Mouse (Mus musculus): ENCODE measurements around the gene Noct.
A peak's percentile ranks its signal among the peaks of the same experiment; 100 is the strongest.

Noct gene

GRCm38 (mm10) chr3:51230886-51231285 lies 6.6 kb downstream of the Noct start:
- no peak for ATAC-seq (ENCODE audit: low TSS enrichment)

- ATAC-seq (ENCODE audit: low TSS enrichment), result no peak
These were observed 7.3 kb downstream of the Noct start for GRCm38 (mm10) chr3:51231499-51231898.

GRCm38 (mm10) chr3:51232205-51232910 lies 8.1 kb downstream of the Noct start:
- no peak for ATAC-seq (ENCODE audit: low TSS enrichment)

GRCm38 (mm10) chr3:51233474-51233873 lies 9.2 kb downstream of the Noct start:
- no peak for ATAC-seq (ENCODE audit: low TSS enrichment)

- peak; percentile 89 for ATAC-seq (ENCODE audit: low TSS enrichment)
These were observed 9.9 kb downstream of the Noct start for GRCm38 (mm10) chr3:51233918-51234751.

GRCm38 (mm10) chr3:51234752-51235055 lies 10.5 kb downstream of the Noct start:
- peak; percentile 67 for ATAC-seq (ENCODE audit: low TSS enrichment)

GRCm38 (mm10) chr3:51238515-51238914 lies 14.3 kb downstream of the Noct start:
- no peak for ATAC-seq (ENCODE audit: low TSS enrichment)

- no peak for ATAC-seq (ENCODE audit: low TSS enrichment)
These were observed 15.3 kb downstream of the Noct start for GRCm38 (mm10) chr3:51239541-51239940.

- no peak for ATAC-seq (ENCODE audit: low TSS enrichment)
These were observed 23.5 kb downstream of the Noct start for GRCm38 (mm10) chr3:51247704-51248103.

GRCm38 (mm10) chr3:51248600-51248999 lies 24.4 kb downstream of the Noct start:
- no peak for ATAC-seq (ENCODE audit: low TSS enrichment)

GRCm38 (mm10) chr3:51249460-51249859 lies 25.2 kb downstream of the Noct start:
- ATAC-seq (ENCODE audit: low TSS enrichment), result no peak

- ATAC-seq (ENCODE audit: low TSS enrichment), result no peak
These were observed 25.6 kb downstream of the Noct start for GRCm38 (mm10) chr3:51249866-51250265.

- ATAC-seq (ENCODE audit: low TSS enrichment), result peak; percentile 56; the same call in 1 of the 2 replicates
These were observed 26.8 kb downstream of the Noct start for GRCm38 (mm10) chr3:51251057-51251456.

GRCm38 (mm10) chr3:51252223-51252622 lies 28.0 kb downstream of the Noct start:
- ATAC-seq (ENCODE audit: low TSS enrichment), result no peak

GRCm38 (mm10) chr3:51252689-51253402 lies 28.6 kb downstream of the Noct start:
- no peak for ATAC-seq (ENCODE audit: low TSS enrichment)

GRCm38 (mm10) chr3:51254784-51255183 lies 30.5 kb downstream of the Noct start:
- ATAC-seq (ENCODE audit: low TSS enrichment), result no peak

- no peak for ATAC-seq (ENCODE audit: low TSS enrichment)
These were observed 32.2 kb downstream of the Noct start for GRCm38 (mm10) chr3:51256450-51256849.

- no peak for ATAC-seq (ENCODE audit: low TSS enrichment)
These were observed 33.8 kb downstream of the Noct start for GRCm38 (mm10) chr3:51258070-51258469.

GRCm38 (mm10) chr3:51262942-51263341 lies 38.7 kb downstream of the Noct start:
- no peak for ATAC-seq (ENCODE audit: low TSS enrichment)

GRCm38 (mm10) chr3:51268434-51268833 lies 44.2 kb downstream of the Noct start:
- ATAC-seq (ENCODE audit: low TSS enrichment), result no peak

GRCm38 (mm10) chr3:51270069-51270817 lies 46.0 kb downstream of the Noct start:
- ATAC-seq (ENCODE audit: low TSS enrichment), result no peak

GRCm38 (mm10) chr3:51275956-51276398 lies 51.7 kb downstream of the Noct start:
- ATAC-seq (ENCODE audit: low TSS enrichment), result peak; percentile 94

Measured in frontal cortex, adult (tissue).